Mouse (Mus musculus) kidney, adult 9 months (tissue): ENCODE data around the gene Lxn.

Experiments
- DNase-seq: peaks from one replicate; pipeline ENCODE4 v3.0.0; 2022

Gene Lxn

DNA sequence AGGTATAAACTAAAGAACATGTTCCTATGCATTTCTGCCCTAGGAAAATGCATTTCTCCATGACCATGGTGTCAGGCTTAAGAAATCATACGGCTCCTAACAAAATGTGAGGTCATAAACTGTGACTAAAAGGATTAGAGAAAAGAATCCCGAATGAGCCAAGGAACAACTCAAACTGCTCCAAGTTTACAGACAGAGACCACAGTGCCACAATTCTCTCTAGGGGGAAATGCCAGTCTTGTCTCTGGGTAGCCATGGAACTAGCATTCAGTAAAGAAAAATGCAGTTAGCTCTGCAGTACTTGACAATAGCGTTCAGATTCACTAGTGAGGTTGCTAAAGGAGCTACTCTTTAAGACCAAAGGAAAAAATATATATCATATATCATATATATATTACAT lies 3.8 kb downstream of the Lxn start:
- DNase-seq = no peak

- DNase-seq = no peak
Measured at GRCm38 (mm10) chr3:67450601-67451210, 13.0 kb downstream of the Lxn start.

GRCm38 (mm10) chr3:67449660-67450059 lies 14.1 kb downstream of the Lxn start:
- peak; percentile 48 for DNase-seq

GRCm38 (mm10) chr3:67447143-67447542 lies 16.6 kb downstream of the Lxn start:
- peak; percentile 14 for DNase-seq

- DNase-seq = peak; percentile 20
Measured at GRCm38 (mm10) chr3:67434011-67434410, 29.7 kb downstream of the Lxn start.

DNA sequence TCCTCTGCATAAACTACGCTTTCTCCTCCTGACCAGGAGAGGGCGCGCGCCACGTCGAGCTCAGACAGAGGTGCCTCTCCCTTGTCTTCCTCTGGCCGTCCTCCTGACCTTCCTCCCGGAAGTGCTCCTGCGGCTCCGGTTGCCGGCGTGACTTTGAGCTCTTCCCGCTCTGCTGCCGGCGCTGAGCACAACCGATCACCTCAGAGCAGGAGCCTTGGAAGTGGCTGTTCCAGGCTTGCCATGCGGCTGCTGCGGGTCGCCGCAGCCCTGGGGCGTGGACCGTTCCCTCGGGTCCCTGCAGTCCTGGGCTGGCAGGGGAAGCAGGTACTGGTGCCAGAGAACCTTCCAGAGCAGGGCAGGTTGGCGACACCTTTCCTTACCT lies 33.7 kb downstream of the Lxn start, which contains the start of gene Gfm1:
TSS of gene Gfm1 (plus strand) at position 98 of the 382 bp plus-strand sequence.
- peak; percentile 88 for DNase-seq

- no peak for DNase-seq
Measured at GRCm38 (mm10) chr3:67429338-67429998, 34.3 kb downstream of the Lxn start.
